Mouse (Mus musculus): ENCODE data around the gene Fam102a.

Gene Fam102a

GRCm38 (mm10) chr2:32543031-32543449 lies 7.9 kb downstream of the Fam102a start:
- DNase-seq (ENCODE audit: low read depth, low spot score) = no peak

GRCm38 (mm10) chr2:32546951-32547350 lies 11.8 kb downstream of the Fam102a start:
- no peak for DNase-seq (ENCODE audit: low read depth, low spot score)

GRCm38 (mm10) chr2:32547380-32547779 lies 12.2 kb downstream of the Fam102a start:
- DNase-seq (ENCODE audit: low read depth, low spot score) = no peak

GRCm38 (mm10) chr2:32547964-32548739 lies 13.0 kb downstream of the Fam102a start:
- no peak for DNase-seq (ENCODE audit: low read depth, low spot score)

GRCm38 (mm10) chr2:32549171-32549570 lies 14.0 kb downstream of the Fam102a start:
- no peak for DNase-seq (ENCODE audit: low read depth, low spot score)

- DNase-seq (ENCODE audit: low read depth, low spot score) = no peak
These were observed 14.6 kb downstream of the Fam102a start for GRCm38 (mm10) chr2:32549764-32550163.

- no peak for DNase-seq (ENCODE audit: low read depth, low spot score)
These were observed 16.1 kb downstream of the Fam102a start for GRCm38 (mm10) chr2:32551236-32551635.

GRCm38 (mm10) chr2:32553592-32554148 lies 18.5 kb downstream of the Fam102a start:
- DNase-seq (ENCODE audit: low read depth, low spot score) = peak; percentile 76

- DNase-seq (ENCODE audit: low read depth, low spot score) = no peak
These were observed 20.4 kb downstream of the Fam102a start for GRCm38 (mm10) chr2:32555484-32555883.

- DNase-seq (ENCODE audit: low read depth, low spot score) = no peak
These were observed 20.9 kb downstream of the Fam102a start for GRCm38 (mm10) chr2:32556019-32556418.

GRCm38 (mm10) chr2:32559570-32559969 lies 24.4 kb downstream of the Fam102a start:
- DNase-seq (ENCODE audit: low read depth, low spot score) = no peak

- DNase-seq (ENCODE audit: low read depth, low spot score) = peak; percentile 77
These were observed 31.5 kb downstream of the Fam102a start for GRCm38 (mm10) chr2:32566536-32567063.

- no peak for DNase-seq (ENCODE audit: low read depth, low spot score)
These were observed 33.0 kb downstream of the Fam102a start for GRCm38 (mm10) chr2:32568149-32568548.

- no peak for DNase-seq (ENCODE audit: low read depth, low spot score)
These were observed 33.8 kb downstream of the Fam102a start for GRCm38 (mm10) chr2:32568941-32569340.

- DNase-seq (ENCODE audit: low read depth, low spot score) = peak; percentile 93
These were observed 35.8 kb downstream of the Fam102a start, which contains the start of gene Dpm2 for GRCm38 (mm10) chr2:32570698-32571494. TSS of gene Dpm2 (plus strand) at chr2:32570858.

GRCm38 (mm10) chr2:32572196-32572595 lies 37.1 kb downstream of the Fam102a start:
- DNase-seq (ENCODE audit: low read depth, low spot score) = no peak

GRCm38 (mm10) chr2:32574497-32574896 lies 39.4 kb downstream of the Fam102a start, which contains the start of gene Pip5kl1:
TSS of gene Pip5kl1 (plus strand) at chr2:32574797.
- no peak for DNase-seq (ENCODE audit: low read depth, low spot score)

GRCm38 (mm10) chr2:32574901-32575585 lies 39.9 kb downstream of the Fam102a start:
- peak; percentile 78 for DNase-seq (ENCODE audit: low read depth, low spot score)

GRCm38 (mm10) chr2:32575586-32576160 lies 40.5 kb downstream of the Fam102a start, which contains the start of gene 9430097D07Rik:
TSS of gene 9430097D07Rik (minus strand) at chr2:32575684.
- DNase-seq (ENCODE audit: low read depth, low spot score) = peak; percentile 80

GRCm38 (mm10) chr2:32576532-32576931 lies 41.4 kb downstream of the Fam102a start:
- no peak for DNase-seq (ENCODE audit: low read depth, low spot score)
